Mouse (Mus musculus): Measurements from ENCODE around the gene Slc16a13. TPM values are rescaled to one million over a fixed set of nuclear protein-coding genes. Genes with fewer than 3 reads are reported as not detected.

Gene Slc16a13
- total RNA-seq, 2 experiments from 2014 or later, result 7.5 to 10.5 TPM

DNA sequence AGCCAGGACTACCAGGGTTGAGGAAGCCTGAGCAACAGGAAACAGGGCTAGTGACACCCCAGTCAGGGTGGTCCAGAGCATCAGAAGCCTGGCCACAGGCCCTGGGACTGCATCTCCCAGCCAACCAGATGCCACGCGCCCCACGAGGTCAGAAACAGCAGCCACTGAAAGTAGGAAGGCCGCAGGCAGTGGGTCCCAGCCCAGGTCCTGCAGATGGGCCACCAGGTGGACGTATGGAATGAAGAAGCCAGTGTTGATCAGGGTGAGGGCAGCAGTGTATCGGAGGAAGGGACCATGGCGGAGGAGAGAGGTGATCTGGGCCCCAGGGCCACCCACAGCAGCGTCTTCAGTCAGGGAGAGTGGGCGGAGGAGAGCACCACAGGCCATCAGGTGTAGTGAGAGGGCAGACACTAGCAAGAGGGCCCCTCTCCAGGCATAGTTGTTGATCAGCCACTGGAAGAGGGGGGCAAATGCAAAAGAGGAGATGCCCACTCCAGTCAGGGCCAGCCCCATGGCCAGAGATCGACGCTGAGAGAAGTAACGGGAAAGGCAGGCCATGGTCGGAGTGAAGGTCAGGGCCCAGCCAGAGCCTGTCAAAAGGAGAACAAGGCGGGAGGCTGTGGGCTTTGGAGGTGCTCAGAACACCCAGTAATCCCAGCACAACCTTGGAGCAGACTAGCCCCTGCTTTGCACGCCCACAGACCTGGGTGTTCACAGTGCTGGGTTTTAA is 2.0 kb downstream of the Slc16a13 start:
- no peak for DNase-seq (ENCODE audit: extremely low spot score in 1 of 2, low spot score in 2 of 2)
- Histone ChIP-seq H3K27ac (no peak overlapping the region), H3K4me3 (peak overlapping the region; percentile 76)
- intact Hi-C loops (cut with DNase I), result no loop called here
- TF ChIP-seq CTCF (IDR thresholded peaks at IDR 0.05), result no peak

GRCm38 (mm10) chr11:70218039-70218438 is 2.8 kb downstream of the Slc16a13 start:
- intact Hi-C loops (cut with DNase I), result no loop called here
- H3K4me3 ChIP-seq, result no peak overlapping the region
- DNase-seq (ENCODE audit: extremely low spot score in 1 of 2, low spot score in 2 of 2), result no peak
- no peak for TF ChIP-seq CTCF (IDR thresholded peaks at IDR 0.05)
- H3K27ac ChIP-seq, result no peak overlapping the region

GRCm38 (mm10) chr11:70216103-70216502 is 4.8 kb downstream of the Slc16a13 start:
- no peak for TF ChIP-seq CTCF (IDR thresholded peaks at IDR 0.05)
- no peak for DNase-seq (ENCODE audit: extremely low spot score in 1 of 2, low spot score in 2 of 2)
- H3K27ac ChIP-seq, result no peak overlapping the region
- no peak overlapping the region for H3K4me3 ChIP-seq
- intact Hi-C loops (cut with DNase I), result no loop called here

- Histone ChIP-seq H3K27ac (no peak overlapping the region), H3K4me3 (no peak overlapping the region; the same call in 1 of the 2 replicates)
- DNase-seq (ENCODE audit: extremely low spot score in 1 of 2, low spot score in 2 of 2), result no peak
- no peak for TF ChIP-seq CTCF (IDR thresholded peaks at IDR 0.05)
- intact Hi-C loops (cut with DNase I), result no loop called here
Observed at GRCm38 (mm10) chr11:70215301-70215700, 5.6 kb downstream of the Slc16a13 start.

DNA sequence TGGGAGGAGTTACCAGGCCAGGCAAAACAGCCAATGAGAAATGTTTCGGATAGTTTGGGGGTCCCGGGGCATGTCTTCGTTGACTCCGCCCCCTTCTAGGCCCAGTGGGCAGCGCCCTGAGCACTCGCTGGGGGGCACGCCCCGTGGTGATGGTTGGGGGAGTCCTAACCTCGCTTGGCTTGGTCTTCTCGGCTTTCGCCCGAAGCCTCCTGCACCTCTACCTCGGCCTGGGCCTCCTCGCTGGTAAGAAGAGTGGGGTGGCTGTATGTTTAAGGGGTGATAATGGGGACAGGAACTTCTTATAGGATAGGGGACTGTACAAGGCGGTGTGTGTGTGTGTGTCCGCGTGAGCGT is 6.0 kb downstream of the Slc16a13 start:
- intact Hi-C loops (cut with DNase I), result no loop called here
- H3K4me3 ChIP-seq, result peak overlapping the region; percentile 40
- H3K27ac ChIP-seq, result no peak overlapping the region; the same call in none of the 2 replicates
- peak in 1 of 2 experiments; percentile 18 for DNase-seq (ENCODE audit: extremely low spot score in 1 of 2, low spot score in 2 of 2)
- TF ChIP-seq CTCF (IDR thresholded peaks at IDR 0.05), result no peak

- no peak for TF ChIP-seq CTCF (IDR thresholded peaks at IDR 0.05)
- intact Hi-C loops (cut with DNase I), result no loop called here
- Histone ChIP-seq H3K27ac (peak overlapping the region; percentile 84), H3K4me3 (peak overlapping the region; percentile 40)
- DNase-seq (ENCODE audit: extremely low spot score in 1 of 2, low spot score in 2 of 2), result peak in 1 of 2 experiments; percentile 19
Observed at GRCm38 (mm10) chr11:70214191-70214855, 6.5 kb downstream of the Slc16a13 start.

GRCm38 (mm10) chr11:70213736-70214135 is 7.1 kb downstream of the Slc16a13 start:
- Histone ChIP-seq H3K4me3 (peak overlapping the region; percentile 40), H3K27ac (peak overlapping the region; percentile 84)
- intact Hi-C loops (cut with DNase I), result loop anchor here (1.0 to 2.0 kb wide), 3 partner anchors 139 to 279 kb away; partner anchors contain the start of genes Asgr1 and Ybx2
- no peak for TF ChIP-seq CTCF (IDR thresholded peaks at IDR 0.05)
- DNase-seq (ENCODE audit: extremely low spot score in 1 of 2, low spot score in 2 of 2), result peak in 1 of 2 experiments; percentile 53

DNA sequence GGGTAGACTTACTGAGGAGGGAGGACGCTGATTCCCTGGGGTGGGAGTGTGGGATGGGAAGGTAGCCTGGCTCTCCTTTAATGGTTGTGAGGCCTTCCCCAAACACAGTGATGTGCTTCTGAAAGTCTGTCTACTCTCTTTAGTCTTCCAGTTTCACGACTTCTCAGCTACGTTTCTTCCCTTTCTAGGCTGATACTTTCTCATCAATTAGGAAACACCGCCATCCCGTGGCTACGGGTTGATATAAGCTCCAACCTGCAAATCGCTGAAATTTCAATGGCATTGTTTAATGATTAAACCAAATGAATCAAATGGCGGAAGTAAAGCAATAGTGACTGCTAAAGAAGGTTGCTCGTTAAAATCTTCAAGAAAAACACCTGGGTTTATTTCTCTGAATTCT is 8.0 kb downstream of the Slc16a13 start:
- H3K4me3 ChIP-seq, result no peak overlapping the region
- H3K27ac ChIP-seq, result 0 out of 2 replicates have a peak overlapping the region, but pooled peaks have one; percentile 6
- peak; percentile 74 for TF ChIP-seq CTCF (IDR thresholded peaks at IDR 0.05)
- peak in 1 of 2 experiments; percentile 66 for DNase-seq (ENCODE audit: extremely low spot score in 1 of 2, low spot score in 2 of 2)
- intact Hi-C loops (cut with DNase I), result loop anchor here (1.0 to 2.0 kb wide), 3 partner anchors 139 to 278 kb away; partner anchors contain the start of genes Asgr1 and Ybx2

DNA sequence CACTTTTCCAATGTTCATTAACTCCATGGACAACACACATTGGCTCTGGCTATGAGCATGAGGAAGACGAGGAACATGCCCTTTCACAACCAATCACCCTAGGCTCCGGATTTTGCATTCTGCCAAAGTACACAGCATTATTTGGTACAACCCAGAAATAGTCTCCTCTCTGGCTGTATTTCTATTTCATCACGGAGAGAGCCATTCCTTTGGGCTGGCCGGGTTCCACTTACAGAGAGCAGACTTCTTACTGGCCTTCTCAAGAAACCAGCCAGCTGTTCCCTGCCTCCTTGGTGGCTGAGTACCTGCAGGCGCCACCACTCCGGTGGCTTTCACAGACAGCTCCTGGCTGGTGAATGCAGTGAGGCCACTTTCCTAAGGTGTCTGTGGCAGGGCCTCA is 8.4 kb downstream of the Slc16a13 start, which contains the start of gene Slc16a11:
Slc16a11 (plus strand) TSS at position 330 of the 400 bp plus-strand sequence.
- Histone ChIP-seq H3K27ac (peak within 1 kb of the TSS; percentile 84), H3K4me3 (peak within 1 kb of the TSS; percentile 40)
- DNase-seq (ENCODE audit: extremely low spot score in 1 of 2, low spot score in 2 of 2), result no peak
- no peak for TF ChIP-seq CTCF (IDR thresholded peaks at IDR 0.05)
- intact Hi-C loops (cut with DNase I), result loop anchor here (2.0 kb wide), 2 partner anchors 158 to 278 kb away; partner anchors contain the start of genes Asgr1 and Ybx2

GRCm38 (mm10) chr11:70211972-70212371 is 8.9 kb downstream of the Slc16a13 start:
- TF ChIP-seq CTCF (IDR thresholded peaks at IDR 0.05), result no peak
- no peak overlapping the region for H3K4me3 ChIP-seq
- intact Hi-C loops (cut with DNase I), result loop anchor here (2.0 kb wide), 2 partner anchors 157 to 277 kb away; partner anchors contain the start of genes Asgr1 and Ybx2
- DNase-seq (ENCODE audit: extremely low spot score in 1 of 2, low spot score in 2 of 2), result no peak
- no peak overlapping the region for H3K27ac ChIP-seq

- Histone ChIP-seq H3K27ac (no peak overlapping the region), H3K4me3 (no peak overlapping the region)
- DNase-seq (ENCODE audit: extremely low spot score in 1 of 2, low spot score in 2 of 2), result no peak
- no peak for TF ChIP-seq CTCF (IDR thresholded peaks at IDR 0.05)
- intact Hi-C loops (cut with DNase I), result no loop called here
Observed at GRCm38 (mm10) chr11:70210681-70211080, 10.2 kb downstream of the Slc16a13 start.

GRCm38 (mm10) chr11:70208778-70209388 is 12.0 kb downstream of the Slc16a13 start:
- TF ChIP-seq CTCF (IDR thresholded peaks at IDR 0.05), result no peak
- no peak for DNase-seq (ENCODE audit: extremely low spot score in 1 of 2, low spot score in 2 of 2)
- no peak overlapping the region for H3K4me3 ChIP-seq
- H3K27ac ChIP-seq, result no peak overlapping the region
- intact Hi-C loops (cut with DNase I), result no loop called here

Data from left cerebral cortex, adult 2 months (tissue).